Mouse (Mus musculus) frontal cortex, postnatal 36 days (tissue): ENCODE results near the gene BC048679.
"Not testable (repeated sequence)": the region's sequence is repeated elsewhere in the genome, so short reads cannot be mapped to it uniquely, and the experiment has no call there.

Experiments used
- DNase-seq, 2 experiments: peaks; one replicate each; pipeline ENCODE4 v3.0.0; 2022; ENCODE audit warnings: low spot score in 2 of 2

BC048679 gene

DNA sequence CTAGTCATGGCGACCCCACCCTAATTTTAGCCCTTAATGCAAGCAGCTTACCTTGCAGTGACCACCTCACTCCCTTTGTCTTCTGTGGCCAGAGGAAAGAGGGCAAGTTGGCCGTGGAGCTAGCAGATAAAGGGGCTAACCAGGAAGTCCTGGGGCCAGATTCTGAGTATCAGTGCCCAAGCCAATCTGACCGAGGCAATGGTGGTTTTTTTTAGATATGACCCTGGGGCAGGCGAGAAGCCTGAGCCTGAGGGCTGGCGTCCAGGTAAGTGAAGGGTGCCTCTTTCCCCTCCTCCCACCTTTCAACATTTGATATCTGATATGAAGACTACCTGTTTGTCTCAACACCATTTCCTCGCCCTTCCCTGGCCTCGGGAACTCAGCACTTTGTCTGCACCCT, at the start of gene BC048679:
Gene BC048679, minus strand, starts transcription at position 101 of the 400 bp plus-strand sequence.
- no peak for DNase-seq

DNA sequence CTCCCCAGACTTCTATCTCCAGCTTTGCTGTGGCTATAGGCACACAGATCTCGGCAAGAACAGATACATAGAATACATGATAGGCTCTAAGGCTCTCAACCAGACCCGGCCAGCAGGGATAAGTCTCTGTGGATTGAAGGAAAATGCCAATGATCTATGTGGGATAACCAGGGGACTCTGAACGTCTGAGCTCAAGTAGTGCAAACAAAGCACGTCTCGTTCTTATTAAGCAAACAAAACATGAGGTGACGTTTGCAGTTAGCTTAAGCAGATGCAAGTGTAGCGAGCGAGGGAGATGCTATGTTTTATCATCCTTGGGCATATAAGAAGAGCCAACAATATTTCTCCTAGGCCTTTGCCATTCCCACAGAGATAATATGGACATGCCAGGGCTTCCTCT, 44.9 kb upstream of the BC048679 start:
- no peak for DNase-seq

DNA sequence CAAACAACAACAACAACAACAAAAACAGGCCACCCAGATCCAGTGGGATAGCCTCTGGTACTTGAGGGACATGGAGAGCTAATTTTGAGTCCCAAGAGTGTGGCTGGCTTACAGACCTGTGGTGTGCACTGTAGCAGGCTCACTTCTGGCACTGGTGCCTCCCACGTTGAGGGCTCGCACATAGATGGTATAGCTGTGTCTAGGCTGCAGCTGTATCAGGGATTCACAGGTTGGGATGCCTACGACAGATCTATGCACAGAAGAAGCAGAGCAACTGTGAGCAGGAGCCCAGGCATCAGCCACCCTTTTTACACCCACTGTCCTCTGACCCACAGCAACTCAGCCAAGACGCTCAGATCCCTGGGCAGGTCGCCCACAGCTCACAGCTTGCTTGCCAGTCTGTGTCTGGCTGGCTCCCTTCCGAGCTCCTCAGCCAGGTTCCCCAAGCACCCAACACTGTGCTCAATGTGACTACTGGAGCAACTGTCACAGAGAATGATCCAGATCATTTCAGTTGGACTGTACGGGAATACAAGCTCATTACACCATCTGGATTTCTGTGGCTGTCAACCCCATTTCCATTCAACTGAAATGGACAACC, 43.9 kb upstream of the BC048679 start:
- peak; percentile 68 to 81 for DNase-seq

DNA sequence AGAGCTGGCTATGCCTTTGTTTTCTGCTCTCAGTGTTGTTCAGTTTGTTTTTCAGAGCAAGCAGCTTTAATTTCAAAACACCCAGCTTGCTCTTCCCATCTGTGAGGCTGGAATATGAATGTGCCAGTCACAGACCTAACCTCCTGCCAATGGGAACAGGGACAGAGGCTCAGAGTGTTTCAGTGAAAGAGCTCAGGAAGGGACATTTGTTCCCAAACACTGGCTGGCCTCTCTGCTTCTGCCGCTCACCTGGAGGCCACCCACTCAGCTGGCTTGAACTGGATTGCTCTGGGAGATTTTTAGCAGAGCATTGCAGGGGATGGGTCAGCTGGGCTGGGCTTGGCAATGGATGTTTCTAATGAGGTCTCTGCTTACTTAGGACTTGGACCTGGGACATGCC, 42.9 kb upstream of the BC048679 start:
- DNase-seq: no peak

DNA sequence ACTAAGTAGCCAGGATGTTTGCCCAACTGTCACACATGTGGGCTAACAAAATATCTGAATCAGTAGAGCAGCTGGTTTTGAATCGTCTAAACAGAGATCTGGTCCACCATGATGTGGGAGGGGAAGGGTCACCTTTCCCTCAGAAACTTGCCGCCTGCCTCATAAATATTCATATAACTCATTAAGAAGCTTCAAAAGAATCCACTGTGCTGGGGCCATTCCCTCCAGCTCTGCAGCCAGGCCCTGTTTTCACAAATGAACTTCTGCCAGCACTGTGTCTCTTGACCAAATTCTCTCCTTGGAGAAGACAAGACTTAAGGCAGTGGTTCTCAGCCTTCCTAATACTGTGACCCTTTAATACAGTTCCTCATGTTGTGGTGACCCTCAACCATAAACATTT, 41.5 kb upstream of the BC048679 start:
- DNase-seq: no peak

DNA sequence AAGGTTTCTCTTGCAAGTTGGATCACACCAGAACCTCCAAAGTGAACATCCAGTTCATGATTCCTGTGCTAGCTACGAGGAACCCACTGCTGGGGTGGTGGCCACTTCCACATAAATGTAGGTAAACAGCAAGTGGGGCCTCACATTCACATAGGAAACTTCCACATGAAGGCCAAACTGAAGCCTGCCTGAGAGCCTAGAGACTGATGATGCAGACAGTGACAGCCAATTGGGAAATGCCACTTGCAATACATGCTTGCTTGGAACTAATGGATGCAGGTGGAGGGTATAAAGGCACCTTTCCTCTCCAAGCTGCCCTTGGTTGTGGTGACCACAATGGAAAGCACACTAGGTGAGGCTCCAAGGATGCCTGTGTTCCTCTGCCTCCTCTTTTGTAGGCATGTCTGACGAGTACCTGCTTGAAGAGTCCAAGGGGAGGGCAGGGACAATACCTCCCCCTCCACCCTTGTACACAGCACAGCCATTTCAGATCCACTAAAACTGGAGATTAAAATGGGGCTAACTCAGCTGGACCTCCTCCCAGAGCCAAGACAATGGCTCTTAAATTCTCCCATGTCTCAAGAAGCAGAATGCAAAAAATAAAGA, 40.1 kb upstream of the BC048679 start:
- peak in 1 of 2 experiments; percentile 53 for DNase-seq

DNA sequence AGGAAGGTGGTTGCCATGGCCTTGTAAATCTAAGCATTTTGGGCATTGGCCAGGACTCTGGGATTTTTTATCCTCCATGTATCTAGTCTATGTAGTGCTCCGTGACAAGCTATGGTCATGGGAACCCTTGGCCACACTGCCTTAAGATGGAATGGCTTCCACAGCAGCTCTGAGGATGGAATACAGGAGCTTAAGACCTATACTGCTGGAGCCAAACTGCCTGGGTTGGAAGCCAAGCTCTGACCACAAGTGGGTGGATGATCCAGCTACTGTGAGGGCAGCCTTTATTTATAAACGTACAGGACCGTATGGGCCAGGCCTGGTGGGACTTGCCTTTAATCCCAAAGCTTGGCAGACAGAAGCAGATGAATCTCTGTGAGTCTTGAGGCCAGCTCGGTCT, 38.4 kb upstream of the BC048679 start:
- DNase-seq: no peak

DNA sequence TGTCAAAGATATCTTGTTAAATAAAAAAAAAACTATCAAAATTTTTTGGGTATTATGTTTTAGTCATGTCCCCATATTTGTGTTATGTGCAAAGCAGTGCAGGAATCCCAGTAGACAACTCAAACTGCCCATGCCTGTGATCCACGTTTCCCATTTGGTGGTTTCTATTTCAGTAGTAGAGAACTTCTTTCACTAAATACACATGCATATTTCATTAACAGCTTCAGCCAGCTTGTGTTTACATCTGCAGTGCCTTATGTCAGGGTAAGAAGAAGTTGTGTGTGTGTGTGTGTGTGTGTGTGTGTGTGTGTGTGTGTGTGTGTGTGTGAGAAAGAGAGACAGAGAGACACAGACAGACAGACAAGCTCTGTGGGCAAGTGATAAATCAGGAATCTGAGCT, 33.4 kb upstream of the BC048679 start:
- DNase-seq: no peak

DNA sequence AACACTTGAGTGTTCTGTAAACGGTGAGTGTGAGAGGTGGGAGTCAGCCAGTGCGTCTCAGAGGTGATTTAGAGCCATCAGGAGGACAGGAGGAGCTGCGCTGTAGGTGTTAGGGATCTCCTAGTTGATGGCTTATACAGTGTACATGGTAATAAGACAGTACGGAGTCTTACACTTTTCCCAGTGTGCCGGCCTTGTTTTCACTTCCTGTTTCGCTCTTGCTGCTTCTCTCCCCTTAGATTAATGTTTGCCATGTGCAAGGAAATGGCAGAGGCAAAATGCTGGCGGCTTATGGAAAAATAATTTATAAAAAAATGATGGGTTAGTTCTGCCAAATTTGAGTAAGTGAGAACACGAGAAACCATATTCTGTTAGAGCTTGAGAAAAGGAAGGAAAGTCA, 30.8 kb upstream of the BC048679 start:
- DNase-seq: no peak

DNA sequence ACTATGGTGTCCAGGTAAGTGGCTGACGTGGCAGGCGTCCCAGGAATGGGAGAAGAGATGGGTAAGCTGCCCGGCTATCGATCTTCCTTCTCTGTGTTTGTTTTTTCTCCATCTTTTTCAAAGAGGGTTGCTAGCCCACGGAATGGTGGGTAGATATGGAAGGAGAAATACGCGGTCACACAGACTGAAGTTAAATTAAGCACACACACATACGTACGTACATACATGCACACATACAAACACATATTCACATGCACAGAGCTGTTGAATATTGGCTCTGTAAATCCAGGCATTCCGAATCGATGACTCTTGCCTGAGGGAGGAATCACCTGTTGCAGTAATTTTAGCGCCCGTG, 25.6 kb upstream of the BC048679 start:
- DNase-seq: no peak

DNA sequence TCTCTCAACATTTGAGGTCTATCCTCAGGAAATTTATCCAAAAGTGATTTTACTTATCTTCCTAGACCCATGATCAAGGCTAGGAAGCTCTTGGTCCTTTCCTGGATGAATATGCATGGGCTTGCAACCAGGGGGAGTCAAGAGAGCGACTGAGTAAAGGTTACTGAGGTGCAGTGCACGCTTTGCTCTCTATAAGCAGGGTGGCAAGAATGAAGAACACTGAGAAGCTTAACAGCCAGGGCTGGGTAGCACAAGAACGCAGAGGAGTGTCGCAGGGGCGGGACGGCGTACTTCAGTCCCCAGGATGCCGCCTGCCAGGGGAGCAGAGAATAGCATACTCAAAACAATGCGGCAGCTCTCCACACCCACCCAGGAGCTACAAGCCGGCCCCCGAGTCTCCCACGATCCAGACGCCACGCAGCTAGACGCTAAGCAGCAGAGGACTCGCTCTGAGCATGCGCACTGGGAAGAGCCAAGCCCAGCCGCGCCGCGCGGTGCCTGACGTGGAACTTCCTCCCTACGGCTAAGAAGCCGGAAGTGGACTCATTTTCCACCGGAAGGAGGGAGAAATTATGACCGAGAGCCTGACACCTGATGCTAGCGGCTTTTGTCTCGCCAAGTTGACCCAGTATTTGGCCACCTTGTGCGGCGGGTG, 25.1 kb upstream of the BC048679 start:
- DNase-seq: peak; percentile 88 to 92

DNA sequence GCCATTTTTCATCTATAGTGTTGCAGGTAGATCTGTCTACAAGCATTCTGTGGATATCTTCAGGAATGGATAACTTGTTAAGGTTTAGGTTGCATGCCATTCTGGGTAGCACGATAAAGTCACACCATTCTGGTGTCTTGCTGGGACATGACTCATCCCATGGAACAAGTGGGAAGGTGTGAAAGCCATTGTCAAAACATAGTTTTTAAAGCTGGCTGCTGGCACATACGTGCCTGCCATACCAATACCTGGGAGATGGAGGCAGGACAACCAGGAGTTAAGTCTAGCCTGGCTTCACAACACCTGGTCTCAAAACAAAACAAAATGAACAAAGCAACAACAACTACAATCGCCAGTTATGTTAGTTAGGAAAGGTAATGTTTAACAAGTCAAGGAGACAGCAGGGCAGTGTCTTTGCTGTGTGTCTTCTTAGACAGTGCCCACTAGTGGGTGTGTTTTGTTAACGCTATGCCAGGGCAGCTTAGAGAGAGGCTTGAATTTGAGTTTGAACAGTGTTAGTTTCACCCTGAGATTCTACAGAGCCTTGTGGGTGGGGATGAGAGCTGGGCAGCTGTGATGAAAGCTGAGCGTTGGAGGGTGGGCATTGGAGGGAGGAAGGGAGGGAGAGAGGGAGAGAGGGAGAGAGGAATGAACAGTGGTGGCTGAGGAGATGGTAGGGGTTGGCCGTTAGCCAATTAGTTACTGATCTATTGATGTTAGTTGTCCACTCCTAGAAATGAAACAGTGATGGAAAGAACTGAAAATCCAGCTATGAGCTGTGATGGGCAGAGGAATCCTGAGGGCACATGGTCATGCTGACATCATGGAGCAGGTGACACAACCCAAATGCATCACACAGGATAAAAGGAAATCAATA, 18.3 kb upstream of the BC048679 start:
- DNase-seq: peak; percentile 33 to 60

DNA sequence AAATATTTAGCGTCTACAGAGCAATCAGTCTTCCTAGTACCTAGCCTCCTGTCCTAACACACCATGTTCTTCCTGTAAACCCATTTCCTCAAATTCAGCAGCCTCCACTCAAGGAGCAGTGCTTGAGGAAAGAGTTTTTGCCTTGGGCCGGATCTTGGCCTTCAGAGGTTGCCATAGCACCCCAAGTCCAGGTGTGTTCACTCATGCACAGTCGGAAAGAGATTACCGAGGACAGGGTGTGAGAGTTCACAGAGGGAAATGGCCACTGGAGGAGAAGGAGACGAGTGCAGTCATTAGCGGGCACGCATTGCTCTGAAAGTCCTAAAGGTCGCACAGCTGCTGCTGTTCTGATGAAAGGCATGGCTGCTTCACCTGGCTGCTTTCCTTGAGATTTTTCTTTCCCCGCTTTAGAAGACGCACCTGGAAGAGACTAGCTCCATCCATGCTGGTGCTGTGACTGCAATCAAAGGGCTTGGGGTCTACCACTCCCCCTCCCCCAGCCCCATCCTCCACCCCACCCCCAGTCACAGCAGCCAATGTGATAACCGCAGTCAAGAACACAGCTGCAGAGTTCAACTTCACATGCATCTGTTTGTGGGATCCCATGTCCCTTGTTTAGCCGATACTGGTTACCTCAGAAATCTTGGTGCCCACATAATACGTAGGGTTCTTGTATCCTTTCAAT, 17.0 kb upstream of the BC048679 start:
- DNase-seq: no peak

DNA sequence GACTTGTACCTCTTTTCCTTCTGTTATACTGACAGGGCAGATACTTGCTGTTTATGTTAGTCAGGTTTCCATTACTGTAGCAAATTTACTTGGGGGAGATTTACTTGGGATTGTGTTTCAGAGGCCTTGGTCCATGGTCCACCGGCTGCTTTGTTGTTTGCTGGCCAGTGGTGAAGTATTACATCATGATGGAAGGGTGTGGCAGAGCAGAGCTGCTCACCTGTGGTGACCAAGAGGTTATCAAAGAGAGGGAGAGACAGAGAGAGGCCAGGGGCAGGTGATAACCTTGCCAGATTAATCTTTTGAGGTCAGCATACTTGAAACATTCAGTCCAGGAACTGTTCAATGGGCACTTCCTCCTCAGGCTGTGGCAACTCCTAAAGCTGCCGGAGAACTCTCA, 3.0 kb upstream of the BC048679 start:
- DNase-seq: no peak

DNA sequence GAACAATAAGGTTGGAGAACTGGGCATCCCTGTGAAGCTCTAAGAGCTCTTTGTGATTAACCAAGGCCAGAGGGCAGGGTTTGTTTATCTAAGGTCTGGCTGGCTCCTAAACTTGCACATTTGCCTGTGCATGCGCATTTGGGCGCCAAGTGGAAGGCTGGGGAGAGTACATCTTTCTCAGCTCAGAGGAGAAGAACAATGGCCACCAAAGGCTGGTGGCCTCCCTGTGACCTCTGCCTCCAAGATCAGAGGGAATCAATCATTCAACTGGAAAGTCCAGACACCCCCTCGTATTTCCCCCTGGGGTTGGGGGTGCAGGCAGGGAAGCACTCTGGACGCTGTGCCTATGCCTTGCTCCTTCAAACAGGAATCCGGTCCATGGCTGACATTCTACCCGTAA, 910 bp downstream of the BC048679 start:
- DNase-seq: no peak

DNA sequence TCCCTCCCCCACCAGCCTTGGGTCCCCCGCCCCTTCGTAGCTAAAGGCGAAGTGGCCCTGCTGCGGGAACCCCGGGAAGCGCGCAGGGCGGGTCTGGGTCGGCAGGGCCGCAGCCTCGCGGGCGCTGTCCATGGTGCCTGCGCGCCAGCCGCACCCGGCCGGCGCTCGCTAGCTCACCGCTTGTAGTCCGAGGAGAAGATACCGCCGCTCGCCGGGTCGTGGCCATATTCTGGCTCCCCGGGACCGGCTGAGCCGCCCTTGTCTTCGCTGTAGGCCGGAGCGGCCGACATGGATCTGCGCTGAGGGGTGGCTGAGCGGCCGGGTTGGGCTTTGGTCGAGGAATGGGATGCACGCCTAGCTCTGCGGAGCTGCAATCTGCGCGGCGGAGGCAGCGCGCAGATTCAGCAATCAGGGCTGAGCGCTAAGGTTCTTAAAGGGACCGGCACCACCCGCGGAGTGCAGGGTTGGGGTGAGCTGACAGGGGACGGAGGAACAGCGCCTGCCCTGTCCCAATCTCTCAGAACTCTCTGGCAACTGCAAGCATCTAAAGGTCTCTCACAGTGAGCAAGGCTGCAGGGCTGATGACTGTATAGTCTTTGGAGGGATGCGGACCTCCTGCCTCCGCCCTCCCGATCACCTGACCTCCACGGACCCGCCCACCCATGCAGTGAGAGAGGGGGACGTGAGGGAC, 4.6 kb downstream of the BC048679 start, which contains the start of gene Ap3b2:
Gene Ap3b2, minus strand, starts transcription at position 595 of the 691 bp plus-strand sequence.
- DNase-seq: peak; percentile 83 to 86

DNA sequence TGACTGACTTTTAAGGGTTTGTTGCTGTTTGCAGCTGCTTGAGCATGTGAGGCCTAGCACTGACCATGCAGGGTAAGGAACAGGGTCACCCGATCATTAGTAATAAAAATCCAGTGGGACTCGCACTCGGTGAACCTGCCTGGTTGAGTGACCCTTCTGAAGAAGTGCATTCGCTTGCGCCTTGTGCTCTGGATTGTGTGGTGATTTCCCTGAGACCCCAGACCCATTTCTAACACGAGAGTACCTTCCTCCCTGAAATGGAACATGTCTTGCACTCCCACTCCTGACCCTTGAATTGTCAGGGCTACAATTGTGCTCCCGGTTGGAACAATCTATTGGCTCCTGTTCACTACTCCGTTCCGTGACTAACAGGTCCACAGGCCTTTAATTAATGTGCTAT, 5.5 kb downstream of the BC048679 start:
- DNase-seq: no peak

DNA sequence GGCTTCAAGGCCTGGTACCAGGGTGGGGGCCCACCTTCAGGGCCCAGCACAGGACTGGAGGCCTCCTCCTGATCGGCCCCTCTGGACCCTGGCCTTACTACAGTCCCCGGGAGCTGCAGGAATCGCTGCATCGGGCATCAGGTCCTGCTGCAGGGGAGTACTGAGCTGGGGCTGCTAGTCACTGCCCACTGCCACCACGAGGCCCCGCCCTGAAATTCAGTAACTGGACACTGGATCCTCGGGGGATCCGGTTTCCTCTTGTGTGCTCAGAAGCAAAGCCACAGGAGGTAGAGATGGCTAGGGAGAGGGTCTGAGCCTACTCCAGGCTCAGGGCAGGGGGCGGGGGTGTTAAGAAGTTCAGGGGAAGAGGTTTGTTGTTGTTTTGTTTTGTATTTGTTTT, 8.4 kb downstream of the BC048679 start:
- DNase-seq: no peak

DNA sequence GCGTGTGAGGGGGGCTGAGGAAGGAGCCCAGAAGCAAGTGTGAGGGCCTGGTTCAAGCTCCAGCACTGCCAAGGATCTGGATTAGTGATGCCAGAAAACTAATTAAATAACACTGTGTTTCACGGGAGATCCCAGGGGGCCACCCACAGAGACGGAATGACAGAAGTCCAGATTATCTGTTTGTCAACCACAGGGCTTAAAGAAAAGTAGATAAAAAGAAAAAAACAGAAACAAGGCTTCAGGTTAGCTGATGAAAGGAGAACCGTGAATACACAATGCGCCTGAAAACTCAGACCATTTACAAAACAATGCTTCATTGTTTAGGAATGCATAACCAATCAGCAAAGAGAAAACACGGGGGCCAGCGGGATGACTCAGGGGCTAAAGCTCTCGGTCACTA, 17.3 kb downstream of the BC048679 start:
- no peak for DNase-seq

DNA sequence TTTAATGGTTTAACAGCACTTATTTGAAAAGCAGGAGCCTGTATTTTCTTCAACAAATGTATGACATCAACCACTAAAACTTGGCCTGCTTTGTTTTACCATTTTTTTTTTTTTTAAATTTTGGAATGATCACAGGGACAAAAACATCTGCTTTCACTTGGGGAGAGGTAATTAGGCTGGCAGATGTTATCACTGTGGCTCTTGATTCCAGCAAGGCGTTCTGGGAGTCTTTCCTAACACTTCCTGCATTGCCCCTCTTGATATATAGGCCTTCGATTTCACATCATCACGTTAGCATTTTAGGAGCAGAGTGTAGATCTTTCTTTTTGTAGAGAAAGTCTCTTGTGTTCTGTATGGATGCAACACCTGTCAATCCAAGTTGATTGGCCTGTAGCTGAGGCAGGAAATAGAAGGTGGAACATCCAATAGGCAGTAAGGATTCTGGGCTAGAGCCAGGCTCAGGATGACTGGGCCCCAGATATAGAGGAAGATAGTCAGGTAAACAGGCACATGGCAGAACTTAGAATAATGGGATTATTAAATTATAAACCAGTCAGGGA, 18.5 kb downstream of the BC048679 start:
- DNase-seq: no peak

DNA sequence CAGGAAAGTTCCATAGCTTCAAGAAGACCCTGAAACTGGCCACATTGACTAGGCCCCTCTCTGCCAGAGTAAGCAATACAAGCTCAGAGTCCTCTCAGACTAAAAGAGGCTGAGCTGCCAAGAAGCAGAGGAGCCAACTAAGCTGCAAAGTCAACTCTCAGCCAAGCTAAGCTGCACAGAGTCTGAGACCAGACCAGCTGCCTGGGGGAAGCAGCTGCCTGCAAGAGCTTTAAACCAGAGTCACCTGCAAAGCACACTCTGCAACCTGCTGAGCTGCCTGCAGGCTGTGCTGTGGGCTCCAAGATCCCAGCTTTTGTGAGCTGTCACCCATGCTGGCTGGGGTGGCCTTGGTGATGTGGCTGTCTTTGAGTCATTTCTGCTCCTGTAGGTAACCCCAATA, 19.8 kb downstream of the BC048679 start:
- not testable (repeated sequence) for DNase-seq
